Mouse (Mus musculus) hindbrain, embryonic 12.5 days (tissue): ENCODE results near the gene Inip. TPM values are rescaled to one million over a fixed set of nuclear protein-coding genes. Genes with fewer than 3 reads are reported as not detected.

Experiments
- ATAC-seq: fragments of 200-750 bp; cut with Nextera tagmentation; 2 replicates; pipeline ENCODE4 v1.8.0; 2017; ENCODE audit warnings: moderate TSS enrichment; ENCODE audit not compliant: low FRiP score
- H3K27ac ChIP-seq: fragments of 300-500 bp; sonication (generic); 2 replicates; pipeline ENCODE4 v1.5.1; 2016; ENCODE audit warnings: mild to moderate bottlenecking
- H3K27me3 ChIP-seq: fragments of 300-500 bp; sonication (generic); 2 replicates; pipeline ENCODE4 v1.6.1; 2016; ENCODE audit warnings: mild to moderate bottlenecking
- H3K36me3 ChIP-seq: fragments of 300-500 bp; sonication (generic); 2 replicates; pipeline ENCODE4 v1.6.1; 2016; ENCODE audit warnings: mild to moderate bottlenecking
- H3K4me1 ChIP-seq: fragments of 300-500 bp; sonication (generic); 2 replicates; pipeline ENCODE4 v1.6.1; 2016
- H3K4me2 ChIP-seq: fragments of 300-500 bp; sonication (generic); replicated peaks from 2 replicates; pipeline ENCODE4 v1.6.1; 2016; ENCODE audit warnings: mild to moderate bottlenecking
- H3K4me3 ChIP-seq: fragments of 300-500 bp; sonication (generic); 2 replicates; pipeline ENCODE4 v1.5.1; 2016; ENCODE audit warnings: mild to moderate bottlenecking
- H3K9ac ChIP-seq: fragments of 300-500 bp; sonication (generic); 2 replicates; pipeline ENCODE4 v1.6.1; 2016; ENCODE audit warnings: mild to moderate bottlenecking, moderate library complexity
- H3K9me3 ChIP-seq: fragments of 300-500 bp; sonication (generic); replicated peaks from 2 replicates; pipeline ENCODE4 v1.6.1; 2016; ENCODE audit warnings: mild to moderate bottlenecking
- WGBS: fragments of 180-500 bp; shearing (Covaris S2); methylation state at CpG from one replicate; pipeline ENCODE4 v1.1.7; 2016; 5-methylcytosine and 5-hydroxymethylcytosine counted together
- polyA plus RNA-seq: library from polyadenylated mRNA; unstranded; fragments of >200 nt; fragmentation: Nextera tagmentation; extraction: Ambion mirVana; gene quantifications from 2 replicates; pipeline ENCODE4 v1.2.1, GENCODE M21; 2016

The Inip gene
- polyA plus RNA-seq, 1 experiment from 2014 or later: 78.4 TPM

GRCm38 (mm10) chr4:59760636-59761364, 40.6 kb downstream of the Inip start:
- Histone ChIP-seq H3K27ac (no peak overlapping the region), H3K4me2 (no peak overlapping the region), H3K4me1 (peaks cover 13% of the 10 kb centered on the region), H3K9ac (no peak overlapping the region), H3K9me3 (no peaks in the 10 kb centered on the region), H3K27me3 (no peaks in the 10 kb centered on the region), H3K36me3 (no peaks in the 10 kb centered on the region), H3K4me3 (no peak overlapping the region)
- ATAC-seq: no peak
- 56% methylated on average over 10 of the region's 10 CpGs for WGBS

- ATAC-seq: no peak
- H3K9me3 ChIP-seq: no peaks in the 10 kb centered on the region
- no peaks in the 10 kb centered on the region for H3K36me3 ChIP-seq
- H3K4me3 ChIP-seq: no peak overlapping the region
- no peak overlapping the region for H3K9ac ChIP-seq
- H3K4me1 ChIP-seq: peaks cover 5% of the 10 kb centered on the region
- H3K27ac ChIP-seq: no peak overlapping the region
- WGBS: 79% methylated on average over 4 of the region's 4 CpGs
- no peak overlapping the region for H3K4me2 ChIP-seq
- H3K27me3 ChIP-seq: no peaks in the 10 kb centered on the region
These were observed 41.4 kb downstream of the Inip start for GRCm38 (mm10) chr4:59760016-59760415.

- Histone ChIP-seq H3K9ac (no peak overlapping the region), H3K4me2 (no peak overlapping the region), H3K4me3 (no peak overlapping the region), H3K27me3 (no peaks in the 10 kb centered on the region), H3K9me3 (no peaks in the 10 kb centered on the region), H3K4me1 (peaks cover 4% of the 10 kb centered on the region; the same call in 1 of the 2 replicates), H3K27ac (no peak overlapping the region), H3K36me3 (peaks cover 2% of the 10 kb centered on the region; the same call in 1 of the 2 replicates)
- ATAC-seq: no peak
- WGBS: 82% methylated on average over 12 of the region's 12 CpGs
These were observed 43.6 kb downstream of the Inip start for GRCm38 (mm10) chr4:59757452-59758435.

- H3K36me3 ChIP-seq: peaks cover 11% of the 10 kb centered on the region
- H3K27me3 ChIP-seq: no peaks in the 10 kb centered on the region
- H3K4me3 ChIP-seq: no peak overlapping the region
- H3K4me1 ChIP-seq: peaks cover 4% of the 10 kb centered on the region; the same call in 1 of the 2 replicates
- H3K4me2 ChIP-seq: no peak overlapping the region
- ATAC-seq: no peak
- no peaks in the 10 kb centered on the region for H3K9me3 ChIP-seq
- no peak overlapping the region for H3K27ac ChIP-seq
- WGBS: 92% methylated on average over 9 of the region's 9 CpGs
- no peak overlapping the region for H3K9ac ChIP-seq
These were observed 44.9 kb downstream of the Inip start for GRCm38 (mm10) chr4:59756332-59757082.

GRCm38 (mm10) chr4:59753491-59754140, 47.8 kb downstream of the Inip start:
- no peak overlapping the region for H3K27ac ChIP-seq
- no peak overlapping the region for H3K4me2 ChIP-seq
- no peak overlapping the region for H3K4me3 ChIP-seq
- 74% methylated on average over 13 of the region's 13 CpGs for WGBS
- no peaks in the 10 kb centered on the region for H3K9me3 ChIP-seq
- H3K27me3 ChIP-seq: no peaks in the 10 kb centered on the region
- ATAC-seq: no peak
- peaks cover 11% of the 10 kb centered on the region for H3K36me3 ChIP-seq
- H3K9ac ChIP-seq: no peak overlapping the region
- H3K4me1 ChIP-seq: no peaks in the 10 kb centered on the region

GRCm38 (mm10) chr4:59739882-59740281, 61.5 kb downstream of the Inip start:
- ATAC-seq: no peak
- Histone ChIP-seq H3K4me1 (no peaks in the 10 kb centered on the region), H3K4me3 (no peak overlapping the region), H3K9ac (no peak overlapping the region), H3K4me2 (no peak overlapping the region), H3K9me3 (0 out of 2 replicates have a peak, but pooled peaks cover 4% of the 10 kb centered on the region), H3K36me3 (peaks cover 12% of the 10 kb centered on the region), H3K27me3 (no peaks in the 10 kb centered on the region), H3K27ac (no peak overlapping the region)
- 78% methylated on average over 2 of the region's 2 CpGs for WGBS

GRCm38 (mm10) chr4:59739321-59739720, 62.1 kb downstream of the Inip start:
- no peak overlapping the region for H3K9ac ChIP-seq
- H3K4me2 ChIP-seq: no peak overlapping the region
- H3K4me1 ChIP-seq: no peaks in the 10 kb centered on the region
- 0 out of 2 replicates have a peak, but pooled peaks cover 4% of the 10 kb centered on the region for H3K9me3 ChIP-seq
- ATAC-seq: no peak
- 92% methylated on average over 4 of the region's 4 CpGs for WGBS
- no peaks in the 10 kb centered on the region for H3K27me3 ChIP-seq
- no peak overlapping the region for H3K4me3 ChIP-seq
- no peak overlapping the region for H3K27ac ChIP-seq
- H3K36me3 ChIP-seq: peaks cover 12% of the 10 kb centered on the region

- ATAC-seq: no peak
- Histone ChIP-seq H3K4me2 (no peak overlapping the region), H3K27ac (no peak overlapping the region), H3K4me1 (peaks cover 6% of the 10 kb centered on the region; the same call in 1 of the 2 replicates), H3K9me3 (no peaks in the 10 kb centered on the region), H3K9ac (no peak overlapping the region), H3K27me3 (no peaks in the 10 kb centered on the region), H3K36me3 (0 out of 2 replicates have a peak, but pooled peaks cover 5% of the 10 kb centered on the region), H3K4me3 (no peak overlapping the region)
- 89% methylated on average over 7 of the region's 7 CpGs for WGBS
These were observed 69.8 kb downstream of the Inip start for GRCm38 (mm10) chr4:59731544-59731943.

GRCm38 (mm10) chr4:59728839-59729238, 72.5 kb downstream of the Inip start:
- no peak for ATAC-seq

GRCm38 (mm10) chr4:59727878-59728261, 73.5 kb downstream of the Inip start:
- Histone ChIP-seq H3K4me1 (peaks cover 6% of the 10 kb centered on the region; the same call in 1 of the 2 replicates), H3K27me3 (no peaks in the 10 kb centered on the region), H3K9ac (no peak overlapping the region), H3K27ac (no peak overlapping the region), H3K9me3 (no peaks in the 10 kb centered on the region), H3K4me2 (no peak overlapping the region), H3K4me3 (no peak overlapping the region), H3K36me3 (no peaks in the 10 kb centered on the region)
- WGBS: 80% methylated on average over 9 of the region's 9 CpGs
- no peak; the same call in 1 of the 2 replicates for ATAC-seq

More at GRCm38 (mm10) chr4:59728839-59729238, 72.5 kb downstream of the Inip start:
- Histone ChIP-seq H3K27me3 (no peaks in the 10 kb centered on the region), H3K4me2 (no peak overlapping the region), H3K4me3 (no peak overlapping the region), H3K9me3 (no peaks in the 10 kb centered on the region), H3K9ac (no peak overlapping the region), H3K27ac (no peak overlapping the region), H3K36me3 (no peaks in the 10 kb centered on the region), H3K4me1 (peaks cover 6% of the 10 kb centered on the region; the same call in 1 of the 2 replicates)
- WGBS: 92% methylated on average over 2 of the region's 2 CpGs

- no peaks in the 10 kb centered on the region for H3K36me3 ChIP-seq
- peaks cover 6% of the 10 kb centered on the region; the same call in 1 of the 2 replicates for H3K4me1 ChIP-seq
- H3K27me3 ChIP-seq: no peaks in the 10 kb centered on the region
- H3K9ac ChIP-seq: no peak overlapping the region
- 66% methylated on average over 5 of the region's 5 CpGs for WGBS
- no peaks in the 10 kb centered on the region for H3K9me3 ChIP-seq
- H3K4me3 ChIP-seq: no peak overlapping the region
- no peak overlapping the region for H3K4me2 ChIP-seq
- peak; percentile 26; the same call in 1 of the 2 replicates for ATAC-seq
- H3K27ac ChIP-seq: 0 out of 2 replicates have a peak overlapping the region, but pooled peaks have one; percentile 12
These were observed 74.1 kb downstream of the Inip start for GRCm38 (mm10) chr4:59727187-59727877.
